Mouse (Mus musculus): ENCODE measurements around the gene Trpd52l3.

The Trpd52l3 gene

GRCm38 (mm10) chr19:30029894-30030635, 26.5 kb downstream of the Trpd52l3 start, which contains the start of gene Uhrf2:
Gene Uhrf2 (plus strand): TSS chr19:30030513.
- in situ Hi-C loops (cut with MboI, MseI) = no loop called here

GRCm38 (mm10) chr19:30030636-30031467, 27.3 kb downstream of the Trpd52l3 start:
- in situ Hi-C loops (cut with MboI, MseI) = no loop called here

GRCm38 (mm10) chr19:30031468-30031931, 27.9 kb downstream of the Trpd52l3 start:
- in situ Hi-C loops (cut with MboI, MseI) = no loop called here

- in situ Hi-C loops (cut with MboI, MseI) = no loop called here
Observed at GRCm38 (mm10) chr19:30032206-30032605, 28.6 kb downstream of the Trpd52l3 start.

- in situ Hi-C loops (cut with MboI, MseI) = no loop called here
Observed at GRCm38 (mm10) chr19:30035361-30035760, 31.8 kb downstream of the Trpd52l3 start.

- in situ Hi-C loops (cut with MboI, MseI) = no loop called here
Observed at GRCm38 (mm10) chr19:30043691-30044090, 40.1 kb downstream of the Trpd52l3 start.

GRCm38 (mm10) chr19:30044630-30045029, 41.0 kb downstream of the Trpd52l3 start:
- in situ Hi-C loops (cut with MboI, MseI) = no loop called here

GRCm38 (mm10) chr19:30045857-30046256, 42.3 kb downstream of the Trpd52l3 start:
- in situ Hi-C loops (cut with MboI, MseI) = no loop called here

- in situ Hi-C loops (cut with MboI, MseI) = no loop called here
Observed at GRCm38 (mm10) chr19:30050584-30050983, 47.0 kb downstream of the Trpd52l3 start.

GRCm38 (mm10) chr19:30051479-30051878, 47.9 kb downstream of the Trpd52l3 start:
- in situ Hi-C loops (cut with MboI, MseI) = no loop called here

GRCm38 (mm10) chr19:30054218-30054617, 50.6 kb downstream of the Trpd52l3 start:
- in situ Hi-C loops (cut with MboI, MseI) = no loop called here

Data from T-helper 1 cell (primary cell).